Mouse (Mus musculus) megakaryocyte, adult 5-6 weeks (primary cell): Measurements from ENCODE around the gene Anxa2. TPM values are rescaled to one million over a fixed set of nuclear protein-coding genes. Genes with fewer than 3 reads are reported as not detected.

Source experiments
- ATAC-seq: 2 replicates; pipeline ENCODE4 v1.8.0; 2016; ENCODE audit warnings: mild to moderate bottlenecking, inconsistent platforms; ENCODE audit not compliant: poor library complexity, severe bottlenecking
- total RNA-seq, 2 experiments: library from RNA; stranded (forward) in 1 of 2; stranded (reverse) in 1 of 2; fragments of 153-499, 151-499 nt in 1 of 2; fragments of 221-1000, 200-1000 nt in 1 of 2; gene quantifications; 2 replicates each; pipeline versions ENCODE4 v1.2.3 to v1.2.4; 2015 to 2017

Gene Anxa2
- total RNA-seq, 2 experiments from 2014 or later, result 695 to 1,062 TPM

GRCm38 (mm10) chr9:69505611-69506010, 52.2 kb downstream of the Anxa2 start:
- no peak for ATAC-seq

- no peak for ATAC-seq
These were observed 53.8 kb downstream of the Anxa2 start for GRCm38 (mm10) chr9:69507206-69507605.

- ATAC-seq, result no peak
These were observed 54.6 kb downstream of the Anxa2 start for GRCm38 (mm10) chr9:69508016-69508415.

DNA sequence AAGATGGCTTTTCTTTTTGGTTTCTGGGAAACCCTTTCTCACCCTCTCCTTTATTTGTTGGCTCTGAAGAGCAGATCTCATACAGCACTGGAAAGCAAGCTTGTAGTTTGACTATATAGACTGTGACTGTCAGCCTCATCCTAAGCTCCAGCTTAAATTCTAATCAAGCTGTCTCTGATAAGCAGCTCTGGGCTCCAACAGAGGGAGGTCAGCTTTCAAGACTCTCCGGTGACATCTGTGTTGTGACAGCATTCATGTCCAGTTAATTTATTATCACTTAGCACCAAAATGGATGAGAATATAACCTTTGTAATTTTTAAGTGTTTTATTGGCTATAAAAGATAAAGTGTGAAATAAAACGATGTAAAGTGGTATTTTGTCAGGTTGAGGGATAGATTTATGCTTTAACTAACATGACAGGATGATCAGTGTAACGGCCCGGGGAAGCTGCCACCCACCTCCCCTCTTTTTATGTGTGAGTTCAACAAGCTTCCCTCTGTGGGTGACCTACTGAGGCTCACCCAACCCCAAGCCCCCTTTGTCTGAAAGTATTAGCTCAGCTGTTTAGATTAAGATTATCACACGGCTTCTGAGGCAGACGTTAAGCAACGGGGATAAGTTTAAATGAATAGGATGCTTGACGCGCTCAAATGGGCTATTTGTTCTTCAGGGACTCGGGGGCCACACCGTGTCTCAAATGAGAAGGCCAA, 58.6 kb downstream of the Anxa2 start:
- no peak for ATAC-seq

DNA sequence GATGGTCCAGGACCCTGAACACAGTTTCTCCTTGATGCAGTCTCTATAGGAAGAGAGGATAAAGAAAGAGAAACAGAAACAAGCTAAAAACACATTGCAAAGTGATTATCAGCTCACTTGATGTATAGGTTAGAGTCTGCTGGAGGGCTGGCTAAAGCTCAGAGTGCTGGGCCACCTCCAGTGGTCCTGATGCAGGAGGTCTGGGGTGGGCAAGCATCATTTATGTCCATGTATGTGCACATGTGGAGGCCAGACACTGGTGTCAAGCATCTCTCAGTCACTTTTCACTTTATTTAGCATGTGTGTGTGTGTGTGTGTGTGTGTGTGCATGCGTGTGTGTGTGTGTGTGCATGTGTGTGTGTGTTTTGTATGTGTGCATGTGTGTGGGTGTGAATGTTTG, 59.3 kb downstream of the Anxa2 start:
- ATAC-seq, result no peak

GRCm38 (mm10) chr9:69514206-69514605, 60.8 kb downstream of the Anxa2 start:
- no peak for ATAC-seq

DNA sequence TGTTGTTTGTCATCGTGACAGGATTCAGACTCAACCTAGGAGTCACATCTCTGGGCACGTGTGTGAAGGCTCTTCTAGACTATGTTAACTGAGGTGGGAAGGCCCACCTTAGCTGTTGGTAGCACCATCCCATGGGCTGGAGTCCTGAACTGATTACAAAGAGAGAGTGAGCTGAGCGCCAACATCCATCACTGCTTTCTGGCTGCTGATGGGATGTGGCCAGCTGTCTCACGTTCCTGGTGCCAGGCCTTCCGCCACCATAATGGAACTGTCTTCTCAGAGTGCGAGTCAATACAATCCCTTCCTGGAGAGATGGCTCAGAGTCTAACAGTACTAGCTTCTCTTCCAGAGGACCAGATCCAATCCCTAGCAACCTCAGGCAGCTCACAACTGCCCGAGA, 62.0 kb downstream of the Anxa2 start:
- no peak for ATAC-seq

DNA sequence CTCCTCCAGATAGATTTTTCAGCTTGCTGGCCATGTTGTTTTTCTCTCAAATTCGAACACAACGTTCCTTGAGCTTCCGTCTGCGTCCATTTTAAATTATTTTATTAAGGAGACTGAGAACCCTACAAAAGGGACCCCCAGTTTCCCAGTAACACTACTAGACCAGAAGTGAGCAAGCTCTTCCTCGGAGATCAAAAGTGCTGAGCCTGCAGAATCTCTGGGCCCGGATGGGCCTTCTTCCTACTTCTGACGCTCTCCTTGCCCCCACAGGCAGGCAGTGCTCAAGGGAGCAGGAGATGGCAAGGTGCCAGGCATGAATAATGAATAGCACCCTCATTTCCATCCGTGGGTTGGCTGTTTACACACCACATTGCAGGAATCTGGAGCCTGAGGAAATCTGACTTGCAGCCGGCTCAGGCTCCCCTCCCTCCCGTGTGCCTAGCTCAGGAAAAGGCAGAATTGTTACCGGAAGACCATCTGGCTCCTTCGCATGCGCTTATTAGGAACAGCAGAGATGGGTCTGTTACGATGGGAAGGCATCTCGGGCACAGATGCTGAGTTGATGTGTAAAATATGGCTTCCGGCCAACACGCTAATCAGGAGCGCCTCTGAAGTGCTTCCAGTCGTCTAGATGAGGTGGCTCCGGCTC, 64.1 kb downstream of the Anxa2 start:
- no peak for ATAC-seq

Other genes starting within 250 kb of the Anxa2 start
- 6.7 and 9.4 TPM in 2 replicates for gene Ice2, start 55.7 kb upstream of the Anxa2 start, total RNA-seq (2015)
- 8.9 and 9.4 TPM in 2 replicates for gene Ice2, start 55.7 kb upstream of the Anxa2 start, total RNA-seq (2017)